Mouse (Mus musculus): ENCODE results near the gene Mrpl14.

The Mrpl14 gene

DNA sequence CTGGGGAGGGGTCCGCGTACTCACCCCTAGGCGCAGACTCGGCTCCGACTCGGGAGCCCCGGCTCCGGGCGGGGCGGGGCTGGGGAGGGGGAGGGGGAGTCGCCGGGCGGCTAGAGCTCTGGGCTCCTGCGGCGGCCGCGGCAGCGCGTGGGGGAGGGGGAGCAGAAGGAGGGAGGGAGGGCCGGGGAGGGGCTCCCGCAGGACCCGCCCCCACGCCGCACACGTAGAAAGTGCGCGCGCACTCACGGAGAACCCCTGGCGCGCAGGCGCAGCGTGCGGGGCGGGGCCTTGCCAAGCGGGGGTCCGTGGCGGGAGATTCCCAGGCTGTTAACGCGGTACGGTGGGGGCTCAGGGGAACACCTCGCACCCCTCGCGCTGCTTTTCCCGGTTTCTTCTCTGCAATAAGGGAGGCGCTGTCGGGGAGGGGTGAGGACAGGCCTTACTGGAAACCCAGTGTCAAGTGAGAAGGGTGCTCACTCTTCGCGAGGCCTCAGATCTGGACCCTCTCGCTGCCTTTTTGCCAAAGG is at the start of gene Mrpl14:
Mrpl14 (plus strand) TSS at position 230 of the 527 bp plus-strand sequence.
- DNase-seq = peak; percentile 83

DNA sequence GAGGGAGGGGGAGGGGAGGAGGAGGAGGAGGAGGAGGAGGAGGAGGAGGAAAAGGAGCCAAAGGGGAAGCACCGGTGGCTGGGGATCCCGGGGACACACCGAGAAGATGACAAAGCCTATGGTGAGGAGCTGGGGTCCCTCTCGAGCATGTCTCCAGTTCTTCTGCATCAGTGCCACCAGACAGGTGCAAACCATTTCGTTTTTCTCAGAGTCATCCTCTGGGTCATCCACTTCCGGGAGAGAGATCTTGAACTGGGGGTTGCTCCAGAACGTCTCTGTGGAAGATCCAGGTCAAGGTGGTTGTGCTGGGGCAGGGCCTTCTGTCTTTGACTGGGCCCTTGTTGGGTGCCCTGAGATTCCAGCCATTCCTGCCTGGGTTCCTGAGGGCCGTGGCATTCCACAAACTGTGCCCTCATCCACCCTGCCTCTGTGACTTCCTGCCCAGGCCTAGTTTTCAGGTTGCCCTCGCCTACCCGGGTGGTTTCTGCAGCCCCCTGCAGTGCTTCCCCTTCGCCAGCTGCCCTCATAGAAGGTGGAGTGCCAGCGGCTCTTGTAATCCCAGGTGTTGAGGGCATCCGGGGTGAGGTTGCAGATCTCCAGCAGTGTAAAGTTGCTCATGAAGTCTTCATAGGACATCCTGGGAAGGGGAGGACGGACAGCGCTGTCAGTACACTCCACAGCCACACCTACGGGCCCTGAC is 47.4 kb upstream of the Mrpl14 start:
- no peak for DNase-seq

DNA sequence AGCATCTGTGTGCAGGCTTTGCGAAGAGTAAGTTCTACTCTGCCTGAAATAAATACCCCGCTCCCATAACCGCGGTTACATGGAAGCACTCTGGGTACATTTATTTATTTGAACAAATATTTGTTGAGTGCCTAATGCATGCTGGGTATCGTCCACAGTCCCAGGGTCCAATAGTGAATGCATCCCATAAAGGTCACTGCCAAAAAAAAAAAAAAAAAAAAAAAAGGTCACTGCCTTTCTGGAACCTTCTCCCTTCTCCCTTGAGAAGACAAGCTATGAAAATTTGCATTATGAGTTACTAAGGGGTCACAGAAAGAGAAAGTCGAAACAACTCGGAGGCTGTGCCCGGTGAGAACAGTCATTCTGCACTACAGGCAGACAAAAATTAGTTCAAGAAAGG is 44.1 kb upstream of the Mrpl14 start:
- DNase-seq = no peak

DNA sequence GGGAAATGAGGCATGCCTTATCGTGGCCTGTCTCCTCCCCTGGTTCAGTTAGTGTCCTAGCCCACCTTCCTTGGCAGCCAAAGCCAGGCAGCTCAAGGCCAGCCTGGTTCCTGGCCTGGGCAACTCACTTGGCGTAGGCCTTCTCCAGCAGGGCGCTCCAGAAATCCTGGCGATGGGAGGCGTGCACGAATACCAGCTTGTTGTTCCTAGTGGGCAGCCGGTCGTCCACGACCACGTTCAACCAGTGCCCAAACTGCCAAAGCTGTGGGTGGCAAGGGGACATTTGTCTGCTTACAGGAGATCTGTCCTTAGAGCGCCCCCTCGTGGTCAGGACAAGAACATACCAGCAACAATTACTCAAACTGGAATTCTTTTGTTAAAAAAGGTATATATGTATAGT is 43.4 kb upstream of the Mrpl14 start:
- DNase-seq = peak; percentile 26

DNA sequence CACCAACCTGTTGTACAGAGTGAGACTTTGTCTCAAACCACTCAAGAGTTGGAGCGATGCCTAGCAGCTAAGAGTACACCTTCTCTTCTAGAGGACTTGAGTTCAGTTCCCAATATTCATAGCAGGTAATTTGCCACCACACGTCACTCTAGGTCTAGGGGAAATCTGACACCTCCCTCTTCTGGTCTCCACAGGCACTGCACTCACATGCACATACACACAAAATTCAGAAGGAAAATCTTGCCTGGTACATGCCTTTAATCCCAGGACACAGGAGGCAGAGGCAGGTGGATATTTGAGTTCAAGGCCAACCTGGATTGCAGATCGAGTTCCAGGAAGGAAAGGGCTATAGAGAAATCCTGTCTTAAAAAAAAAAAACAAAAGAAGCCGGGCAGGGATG is 41.9 kb upstream of the Mrpl14 start:
- no peak for DNase-seq

DNA sequence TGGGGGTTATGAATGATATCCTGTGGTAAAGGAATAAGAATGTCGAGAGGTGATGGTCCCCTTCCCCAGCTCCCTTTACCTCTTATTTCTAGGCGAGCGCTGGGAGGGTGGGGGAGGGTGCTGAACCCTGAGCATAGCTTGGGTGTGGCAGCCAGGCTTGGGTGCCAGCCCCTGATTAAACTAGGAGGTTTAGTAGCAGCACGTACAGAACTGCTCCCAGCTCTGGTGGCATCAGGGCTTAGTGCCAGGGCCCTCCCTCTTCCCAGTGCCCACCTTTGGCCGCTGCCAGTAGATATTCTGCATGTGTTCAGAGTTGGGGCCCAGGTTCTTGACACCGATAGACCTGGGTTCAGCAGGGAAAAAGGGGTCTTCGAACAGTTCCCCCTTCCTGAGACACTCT is 32.9 kb upstream of the Mrpl14 start:
- DNase-seq = no peak

DNA sequence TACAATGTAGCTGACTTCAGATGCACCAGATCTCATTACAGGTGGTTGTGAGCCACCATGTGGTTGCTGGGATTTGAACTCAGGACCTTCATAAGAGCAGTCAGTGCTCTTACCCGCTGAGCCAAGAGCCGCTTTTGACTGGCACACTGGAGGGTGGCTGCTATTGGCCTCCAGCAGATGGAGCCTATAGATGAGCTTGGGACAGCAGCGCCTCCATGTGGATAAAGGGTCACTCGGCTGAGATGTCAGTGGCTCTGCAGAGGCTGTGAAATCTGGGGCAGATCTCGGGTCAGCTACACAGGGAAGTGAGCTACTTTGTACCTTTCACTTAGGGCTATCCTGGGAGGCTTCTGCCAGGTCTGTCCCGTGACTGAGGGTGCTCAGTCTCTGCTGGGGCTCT is 30.3 kb upstream of the Mrpl14 start:
- DNase-seq = no peak

DNA sequence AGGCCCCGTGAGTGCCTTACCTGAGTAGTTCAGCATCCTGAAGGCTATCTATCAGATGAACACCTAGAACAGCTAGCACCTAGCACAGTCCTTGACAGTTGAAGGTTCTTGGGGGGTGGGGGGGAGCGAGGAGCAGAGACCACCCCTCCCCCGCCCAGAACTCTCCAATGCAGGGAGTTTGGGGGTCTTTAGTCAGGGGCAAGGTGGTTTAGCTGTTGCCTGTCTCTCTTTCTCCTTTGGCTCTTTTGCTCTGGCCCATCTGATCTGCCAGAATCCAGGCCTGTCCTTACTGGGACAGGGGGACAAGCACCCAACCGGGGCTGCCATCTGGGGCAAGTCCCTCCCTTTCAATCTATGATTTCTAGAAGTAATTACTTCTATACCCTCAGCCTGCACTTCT is 26.9 kb upstream of the Mrpl14 start, which contains the start of gene Capn11:
Capn11 (minus strand) TSS at position 101 of the 400 bp plus-strand sequence.
- no peak for DNase-seq

DNA sequence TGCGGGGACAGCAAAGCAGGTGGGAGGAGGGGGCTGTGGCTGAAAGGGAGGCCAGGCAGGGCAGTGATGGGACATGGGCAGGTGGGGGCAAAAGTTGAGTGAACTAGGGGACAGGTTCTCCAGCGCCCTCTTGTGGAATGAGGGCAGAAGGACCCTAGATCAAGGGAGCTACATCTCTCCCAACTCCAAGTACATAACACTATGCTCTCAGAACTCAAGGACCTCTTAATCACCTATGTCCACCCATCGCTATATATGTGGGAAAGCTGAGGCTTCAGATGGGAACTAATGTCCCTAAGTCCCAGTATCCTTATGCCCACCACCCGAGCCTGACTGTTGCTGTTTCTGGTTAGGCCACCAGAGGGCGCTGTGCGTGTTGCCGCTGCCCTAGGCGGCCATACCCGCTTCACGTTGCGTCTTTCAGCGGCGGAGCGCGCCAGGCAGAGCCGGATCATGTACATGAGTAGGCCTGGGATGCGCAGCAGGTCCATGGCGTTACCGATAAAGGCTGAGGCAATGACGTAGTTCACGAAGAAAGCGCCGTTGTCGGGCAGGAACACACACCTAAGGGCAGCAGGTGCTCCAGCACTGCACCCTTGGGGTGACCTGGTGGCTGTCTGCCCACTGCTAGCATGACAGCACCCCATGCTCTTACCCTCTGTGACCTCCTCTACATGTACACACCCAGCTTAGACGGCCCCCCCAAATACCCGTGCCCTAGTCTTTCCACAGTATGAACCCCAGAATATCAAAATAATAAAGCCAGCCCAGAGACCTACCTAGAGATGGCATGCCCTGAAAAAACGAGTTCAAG is 22.8 kb upstream of the Mrpl14 start:
- peak; percentile 57 for DNase-seq

DNA sequence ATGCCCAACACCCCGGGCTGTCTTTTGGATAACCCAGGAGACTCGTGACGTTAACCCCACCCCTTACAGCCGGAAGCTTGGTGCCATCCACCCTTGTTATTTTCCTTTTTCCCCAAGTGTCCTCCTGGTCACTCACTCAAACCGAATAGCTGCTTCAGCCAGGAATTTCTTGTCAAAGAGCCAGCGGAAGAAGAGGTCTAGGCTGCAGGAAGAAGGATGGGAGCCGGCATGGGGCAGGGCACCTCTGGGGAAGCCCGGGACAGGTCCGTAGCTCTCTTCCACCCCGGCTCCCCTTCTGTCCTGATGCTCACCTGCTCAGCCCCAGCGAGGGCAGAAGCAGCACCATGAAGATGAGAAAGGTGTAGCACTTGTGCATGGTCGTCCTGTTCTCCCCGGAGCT is 21.5 kb upstream of the Mrpl14 start:
- no peak for DNase-seq

DNA sequence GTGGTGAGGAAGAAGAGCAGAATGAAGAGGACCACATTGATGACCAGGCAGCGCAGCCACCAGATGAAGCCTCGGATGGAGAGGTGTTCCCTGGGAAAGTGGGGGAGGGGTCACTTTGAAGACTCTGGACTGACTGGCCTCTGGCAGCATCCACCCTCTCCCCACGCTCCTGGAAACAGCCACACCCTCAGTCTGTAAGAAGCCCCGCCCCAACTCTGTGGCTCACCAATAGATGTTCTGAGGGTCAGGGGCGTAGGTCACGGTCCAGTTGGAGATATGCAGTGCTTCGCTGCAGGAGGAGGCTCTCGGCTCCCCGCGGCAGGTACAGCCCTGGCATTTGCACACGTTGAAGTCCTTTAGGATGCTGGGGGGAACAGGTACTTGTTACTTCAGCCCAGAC is 20.0 kb upstream of the Mrpl14 start:
- DNase-seq = no peak

DNA sequence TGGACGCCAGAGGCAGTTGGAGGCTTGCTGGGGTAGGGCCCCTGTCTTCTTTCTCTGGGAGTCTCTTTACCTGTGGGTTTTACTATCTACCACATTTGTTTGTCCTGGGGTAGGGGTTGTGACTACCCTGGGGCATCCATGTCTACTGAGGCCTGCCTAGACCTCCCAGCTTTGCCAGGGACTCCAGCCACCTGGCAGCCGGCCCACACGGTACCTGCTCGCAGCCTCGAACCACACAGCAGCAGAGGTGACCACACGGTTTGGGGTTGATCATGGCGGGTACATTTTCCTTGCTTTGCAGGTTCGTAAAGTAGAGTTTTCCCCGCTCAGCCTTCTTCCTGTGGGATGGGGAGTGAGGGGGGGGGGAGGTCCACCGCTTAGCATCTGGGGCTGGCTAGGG is 18.6 kb upstream of the Mrpl14 start:
- no peak for DNase-seq

DNA sequence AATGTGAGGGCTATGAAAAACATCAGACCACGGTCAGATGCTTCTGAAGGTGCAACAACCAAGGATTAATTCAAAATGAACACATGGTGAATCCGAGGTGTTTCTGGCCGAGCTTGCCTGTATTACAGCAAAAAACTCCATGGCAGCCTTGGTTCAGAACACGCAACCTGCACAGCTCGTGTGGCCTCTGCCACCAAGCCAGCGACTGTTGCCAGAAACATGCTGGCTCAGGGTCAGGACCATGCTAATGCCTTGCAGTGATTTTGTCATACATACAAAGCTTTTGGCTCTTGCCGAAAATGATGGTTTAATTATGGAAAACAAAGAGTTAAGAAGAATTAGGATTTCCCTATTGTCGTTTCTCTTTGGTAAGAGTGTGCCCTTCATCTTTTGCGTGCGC is 18.1 kb upstream of the Mrpl14 start:
- no peak for DNase-seq

DNA sequence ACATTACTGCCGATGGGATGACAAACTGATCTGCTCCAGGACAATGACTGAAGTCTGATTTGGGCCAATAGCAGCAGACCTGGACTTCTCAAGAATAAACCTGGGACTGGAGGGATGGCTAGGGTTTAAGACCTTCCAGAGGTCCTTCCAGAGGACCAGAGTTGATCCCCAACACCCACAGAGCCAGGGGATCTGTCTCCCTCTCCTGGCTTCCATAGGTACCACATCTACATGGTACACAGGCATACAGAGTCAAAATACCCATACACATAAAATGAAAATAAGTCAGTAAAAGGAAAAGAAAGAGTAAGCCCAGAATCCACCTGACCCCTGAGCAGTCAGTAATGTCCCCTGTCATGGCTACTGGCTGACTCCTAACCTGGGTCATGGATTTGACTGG is 14.3 kb upstream of the Mrpl14 start:
- DNase-seq = no peak

DNA sequence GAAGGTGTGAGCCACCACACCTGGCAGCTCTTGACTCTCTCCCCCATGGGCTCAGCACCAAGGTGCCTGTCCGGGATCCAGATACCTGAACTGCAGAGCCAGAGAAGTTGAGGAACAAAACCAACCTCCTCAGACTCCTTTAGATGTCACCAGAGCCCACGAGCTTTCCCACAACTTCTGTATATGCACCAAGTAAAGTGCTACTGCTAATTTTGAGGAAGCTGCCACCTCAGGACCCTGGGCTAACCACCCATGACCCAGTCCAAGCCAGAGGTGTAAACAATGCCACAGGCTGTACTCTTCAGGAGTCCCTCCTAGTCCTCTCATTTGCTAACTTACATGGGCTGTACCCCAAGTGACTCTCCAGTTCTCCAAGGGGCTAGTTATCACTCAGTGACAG is 13.5 kb upstream of the Mrpl14 start:
- DNase-seq = no peak

DNA sequence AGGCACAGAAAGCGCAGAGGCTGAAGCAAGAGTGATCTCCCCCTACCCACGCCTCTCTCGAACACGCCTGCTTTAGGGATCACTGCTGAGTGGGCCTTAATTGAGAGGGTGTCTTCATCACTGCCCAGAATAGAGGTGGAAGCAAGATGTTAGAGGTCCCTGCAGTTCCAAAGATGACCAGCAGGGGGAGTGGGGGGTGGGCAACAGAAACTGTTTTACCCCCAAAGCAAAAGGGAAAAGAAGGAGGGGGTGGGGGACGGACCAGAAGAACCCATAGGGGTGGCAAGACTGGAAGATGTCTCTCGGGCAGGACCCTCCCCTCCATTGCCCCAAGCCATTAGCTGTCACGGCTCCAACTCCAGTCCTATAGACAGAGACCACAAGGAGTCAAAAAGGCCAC is 8.0 kb upstream of the Mrpl14 start:
- no peak for DNase-seq

DNA sequence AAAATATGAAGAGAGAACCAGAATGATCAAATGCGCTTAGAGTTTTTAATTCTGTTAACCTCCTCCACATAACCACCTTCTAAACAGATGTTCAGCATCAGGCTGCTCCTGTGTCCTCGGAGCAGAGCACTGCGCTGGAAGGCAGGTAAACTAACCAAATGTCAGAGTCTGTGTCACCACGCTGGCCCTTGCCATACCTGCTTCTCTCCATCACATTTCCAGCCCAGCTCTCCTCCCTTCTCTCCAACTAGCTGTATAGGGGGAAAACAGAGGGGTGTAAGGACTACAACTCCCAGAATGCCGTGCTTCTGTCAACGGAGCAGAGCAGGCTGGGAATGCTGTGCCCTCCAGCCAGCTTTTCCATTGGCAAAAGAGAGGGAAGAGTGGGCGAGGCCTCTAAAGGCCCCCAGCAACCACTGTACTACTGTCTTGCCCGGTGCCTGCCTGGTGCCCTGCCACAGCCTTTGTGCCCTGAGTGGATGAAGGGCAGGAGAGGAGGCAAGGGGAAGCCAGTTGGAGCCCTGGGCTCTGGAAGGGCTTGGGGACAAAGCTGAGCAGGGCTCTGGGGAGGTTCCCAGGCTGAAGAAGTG is 5.6 kb upstream of the Mrpl14 start:
- peak; percentile 57 for DNase-seq

DNA sequence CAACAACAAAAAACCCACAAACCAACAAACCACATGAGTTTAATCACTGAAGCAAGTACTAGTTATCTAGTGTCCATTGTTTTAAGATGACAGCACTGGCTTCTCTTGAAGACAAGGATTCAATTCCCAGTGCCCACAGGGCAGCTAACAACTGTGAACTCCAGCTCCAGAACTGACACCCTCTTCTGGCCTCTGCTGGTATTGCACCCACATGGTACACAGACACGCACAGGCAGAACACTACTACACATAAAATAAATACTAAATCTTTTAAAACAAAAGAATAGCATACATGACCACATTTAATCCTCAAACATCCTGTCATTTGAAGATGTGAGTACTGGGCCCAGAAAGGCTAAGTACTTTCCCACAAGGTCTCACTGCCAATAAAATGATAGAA is 4.5 kb upstream of the Mrpl14 start:
- DNase-seq = no peak

DNA sequence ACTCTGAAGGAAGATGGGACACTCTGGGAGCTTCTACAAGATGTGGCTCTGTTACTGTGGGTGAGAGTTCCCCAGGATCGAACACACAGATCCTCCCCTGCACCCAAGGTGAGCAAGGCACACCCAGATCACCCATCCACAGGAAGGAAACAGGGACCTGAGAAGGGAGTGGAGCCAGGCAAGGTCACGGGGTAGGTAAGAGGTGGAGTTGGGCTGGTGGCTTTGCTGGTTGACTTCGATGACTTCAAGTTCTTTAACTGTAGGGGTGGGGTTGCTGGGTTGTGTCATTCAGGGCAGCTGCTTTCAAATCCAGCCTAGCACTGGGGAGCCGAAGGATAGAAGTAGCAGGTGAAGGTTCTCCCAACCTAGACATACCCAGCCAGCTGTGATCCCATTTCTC is 3.3 kb upstream of the Mrpl14 start:
- DNase-seq = no peak

DNA sequence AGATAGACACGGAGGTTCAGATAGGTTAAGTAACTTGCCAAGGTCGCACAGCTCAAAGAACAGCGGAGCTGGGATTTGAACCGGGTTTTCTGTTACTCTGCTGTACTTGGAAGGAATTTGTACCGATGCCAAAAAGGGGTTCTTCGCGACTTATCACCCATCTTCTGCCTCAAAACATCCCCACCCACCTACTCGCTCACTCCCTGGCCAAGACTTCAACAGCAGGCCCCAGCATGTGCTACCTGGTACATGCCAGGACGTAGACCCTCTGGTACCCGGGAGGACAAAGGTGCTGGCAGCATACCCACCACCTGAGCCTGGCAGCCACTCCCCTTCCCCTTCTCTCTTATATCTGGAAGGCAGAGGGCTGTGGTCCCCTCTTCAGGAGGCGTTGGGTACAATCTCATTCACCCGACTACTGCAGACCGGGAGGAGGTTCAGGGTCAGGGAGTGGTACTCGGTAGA is 1.4 kb upstream of the Mrpl14 start:
- DNase-seq = no peak

DNA sequence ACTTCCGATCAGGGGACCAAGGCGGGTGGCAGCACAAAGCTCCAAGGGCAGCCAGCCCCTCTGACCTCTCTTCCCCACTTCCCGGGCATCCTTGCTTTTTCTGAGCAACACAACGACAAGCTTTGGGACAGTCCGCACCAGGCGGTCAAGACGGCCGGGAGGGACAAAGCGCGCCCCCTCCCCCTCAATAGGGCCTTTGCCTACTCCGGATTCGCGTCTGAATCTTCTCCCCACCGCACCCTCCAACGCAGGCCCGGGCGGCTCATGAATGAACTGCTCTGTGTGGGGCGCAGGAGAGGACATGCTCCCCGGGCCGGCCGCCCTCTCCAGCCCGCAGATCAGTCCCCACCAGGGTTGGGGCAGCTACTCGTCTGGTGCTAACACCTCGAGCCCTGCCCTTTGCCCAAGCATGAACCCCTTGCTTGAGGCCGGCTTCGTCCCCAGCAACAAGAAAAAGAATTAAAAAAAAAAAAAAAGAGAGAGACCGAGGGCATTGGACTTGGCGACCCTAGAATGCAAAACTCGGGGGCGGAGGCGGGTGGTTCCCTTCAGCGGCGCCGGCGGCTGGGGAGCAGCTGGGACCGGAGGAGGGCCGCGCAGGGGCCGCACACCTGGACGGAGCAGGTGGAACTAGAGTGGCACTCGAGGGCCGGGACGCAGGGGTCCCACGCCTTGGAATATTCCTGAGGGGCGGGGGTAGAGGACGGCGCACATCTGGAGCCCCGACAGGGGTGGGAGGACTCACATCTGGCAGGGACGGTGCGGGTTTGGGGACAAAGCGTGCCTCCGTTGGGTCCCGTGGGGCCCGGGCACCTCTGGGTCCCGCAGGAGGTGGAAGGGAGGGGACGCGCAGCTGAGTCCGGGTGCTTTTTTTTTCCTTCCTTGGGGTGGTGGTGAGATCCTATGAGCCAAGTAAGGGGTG is 690 bp upstream of the Mrpl14 start:
- DNase-seq = no peak

DNA sequence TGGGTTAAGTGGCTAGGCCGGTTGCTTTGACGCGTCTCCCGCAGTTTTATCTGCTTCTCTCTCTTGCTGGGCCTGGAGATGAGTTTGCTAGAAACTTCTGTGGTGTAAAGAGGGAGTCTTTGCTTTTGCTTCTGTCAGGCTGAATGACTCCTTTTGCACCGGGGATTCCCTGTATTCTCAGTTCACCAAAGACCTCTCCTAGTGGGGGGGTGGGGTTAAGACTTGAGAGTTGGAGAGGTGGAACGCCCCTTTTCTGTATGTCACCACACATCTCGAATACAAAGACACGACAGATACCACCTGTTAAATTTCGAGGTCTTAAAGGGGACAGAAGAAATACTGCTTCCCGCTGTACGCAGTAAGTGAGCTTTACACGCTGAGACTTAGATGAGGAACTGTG is 594 bp downstream of the Mrpl14 start, which contains the start of gene Tmem63b:
Tmem63b (minus strand) TSS at position 190 of the 400 bp plus-strand sequence.
- no peak for DNase-seq

DNA sequence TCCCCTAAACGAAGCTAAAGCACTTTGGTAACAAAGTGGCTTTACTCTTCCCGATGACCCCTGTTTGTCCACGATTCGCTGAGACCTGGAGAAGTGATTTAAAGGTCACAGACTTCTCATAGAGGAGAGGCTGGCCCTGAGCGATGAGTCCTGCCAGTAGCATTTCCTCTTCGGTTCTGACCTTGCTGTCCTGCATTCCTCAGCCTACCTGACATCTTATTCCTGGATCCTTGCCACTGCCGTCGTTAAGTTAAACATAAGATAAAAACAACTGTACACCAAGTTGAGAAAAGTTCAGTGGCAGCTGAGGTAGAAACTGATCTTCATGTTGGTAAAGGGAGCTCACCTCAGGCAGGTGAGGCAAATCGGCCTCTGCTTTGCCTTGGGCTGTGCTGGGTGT is 3.0 kb downstream of the Mrpl14 start:
- no peak for DNase-seq
